Comparison of ENCODE assay signal across 28 mouse cellular contexts in genomic region chr2:164466787-164467186, GRCm38 (mm10). TPM values are rescaled to one million over a fixed set of nuclear protein-coding genes. Genes with fewer than 3 reads are reported as not detected.
DNase-seq lines count a peak whose midpoint lies in the region; ATAC-seq and TF ChIP-seq lines count a peak whose summit lies in the region.
"Had no signal": no experiment of that assay in that cellular context is flagged by ENCODE, and none has a peak within 500 bp of the region (broad histone marks: within the 10 kb centered on the region; RNA-seq: fewer than 3 reads in every experiment).

No protein-coding gene starts in this region.

- WGBS in liver, embryonic 12.5 days (ENCODE audit: insufficient replicate concordance): 48% methylated on average over 5 of the region's 5 CpGs
- 64% methylated on average over 5 of the region's 5 CpGs for WGBS in liver, postnatal 0 days (ENCODE audit: insufficient replicate concordance)
- WGBS in liver, embryonic 16.5 days (ENCODE audit: insufficient replicate concordance): 45% methylated on average over 5 of the region's 5 CpGs
- WGBS in kidney, adult 2 months: 79% methylated on average over 5 of the region's 5 CpGs

- H3K4me3 ChIP-seq in liver, embryonic 12.5 days: no peak overlapping the region
- no peak overlapping the region for H3K4me3 ChIP-seq in liver, postnatal 0 days (ENCODE audit: low read depth, low read length)
- H3K4me3 ChIP-seq in liver, embryonic 16.5 days (ENCODE audit: low read depth, low read length): no peak overlapping the region
- H3K4me3 ChIP-seq in kidney, adult 2 months (ENCODE audit: insufficient read depth, low read depth, low read length): no peak overlapping the region
- H3K4me3 ChIP-seq: embryonic facial prominence, embryonic 15.5 days; erythroblast, embryonic 14.5 days; forebrain, embryonic 10.5 days; heart, embryonic 10.5 days; hindbrain, embryonic 12.5 days had no signal

- no peak overlapping the region for H3K4me2 ChIP-seq in liver, embryonic 12.5 days
- H3K4me2 ChIP-seq in liver, postnatal 0 days (ENCODE audit: low read depth, low read length): no peak overlapping the region
- H3K4me2 ChIP-seq in liver, embryonic 16.5 days (ENCODE audit: low read depth, low read length): no peak overlapping the region
- H3K4me2 ChIP-seq: embryonic facial prominence, embryonic 15.5 days; hindbrain, embryonic 12.5 days had no signal

- H3K9ac ChIP-seq in liver, embryonic 12.5 days: no peak overlapping the region
- H3K9ac ChIP-seq in liver, postnatal 0 days (replicated peaks): no peak overlapping the region
- H3K9ac ChIP-seq in liver, embryonic 16.5 days (ENCODE audit: low read depth, low read length): no peak overlapping the region
- H3K9ac ChIP-seq: embryonic facial prominence, embryonic 15.5 days; hindbrain, embryonic 12.5 days had no signal

- peak; percentile 68 for ATAC-seq in liver, embryonic 12.5 days
- no peak for ATAC-seq in liver, postnatal 0 days
- ATAC-seq in liver, embryonic 16.5 days (ENCODE audit: low read depth): peak; percentile 73
- ATAC-seq: forebrain, embryonic 14.5 days had no signal

- TF ChIP-seq CTCF in liver, postnatal 0 days (IDR thresholded peaks at IDR 0.05; ENCODE audit: low read depth): no peak
- TF ChIP-seq CTCF in kidney, adult 2 months (conservative IDR thresholded peaks at IDR 0.05; ENCODE audit: insufficient read depth, insufficient read length, low read depth, low read length): no peak

- H3K27ac ChIP-seq in liver, embryonic 12.5 days: no peak overlapping the region; the same call in 1 of the 2 replicates
- H3K27ac ChIP-seq in liver, postnatal 0 days (ENCODE audit: low read depth): no peak overlapping the region
- no peak overlapping the region for H3K27ac ChIP-seq in liver, embryonic 16.5 days (ENCODE audit: low read length)
- no peak overlapping the region for H3K27ac ChIP-seq in kidney, adult 2 months (ENCODE audit: insufficient read depth, low read depth, low read length)
- H3K27ac ChIP-seq: embryonic facial prominence, embryonic 15.5 days; forebrain, embryonic 10.5 days; heart, embryonic 10.5 days; hindbrain, embryonic 12.5 days had no signal

- no peak for TF ChIP-seq EP300 in liver, postnatal 0 days (IDR thresholded peaks at IDR 0.05; ENCODE audit: low read depth)

- intact Hi-C loops in left cerebral cortex, postnatal 36 days (cut with DNase I): loop anchor here (5.0 kb wide), 1 partner anchor 66 kb away; no protein-coding TSS in a partner anchor

- no peak for TF ChIP-seq POLR2A in kidney, adult 2 months (IDR thresholded peaks at IDR 0.05; ENCODE audit: low read depth, low read length)

- no peaks in the 10 kb centered on the region for H3K9me3 ChIP-seq in liver, embryonic 12.5 days (replicated peaks)
- H3K9me3 ChIP-seq in liver, postnatal 0 days (ENCODE audit: low read length): no peaks in the 10 kb centered on the region
- H3K9me3 ChIP-seq in liver, embryonic 16.5 days (replicated peaks; ENCODE audit: control insufficient read depth, low read length): no peaks in the 10 kb centered on the region
- H3K9me3 ChIP-seq: embryonic facial prominence, embryonic 15.5 days; forebrain, embryonic 10.5 days; heart, embryonic 10.5 days; hindbrain, embryonic 12.5 days had no signal

- DNase-seq in liver, postnatal 0 days: no peak
- peak; percentile 30 for DNase-seq in c-Kit-positive CD71-positive TER-119-positive erythroid progenitor cells, embryonic 14.5 days (ENCODE audit: low spot score)
- no peak for DNase-seq in left cerebral cortex, postnatal 36 days (ENCODE audit: low spot score in 2 of 2)
- DNase-seq in lung, adult 18-20 months: no peak
- DNase-seq in kidney, adult 2 months: no peak
- DNase-seq: adrenal gland, adult 2 months; adrenal gland, postnatal 25 days; cerebellum, adult 11 months; cerebellum, adult 8-10 months; cerebellum, postnatal 14 days; embryo, embryonic 11 days; gastrocnemius, postnatal 36 days; heart, adult 11 months; heart, postnatal 10 days; heart, postnatal 4 days had no signal

- H3K36me3 ChIP-seq in liver, embryonic 12.5 days: peaks cover 40% of the 10 kb centered on the region
- peaks cover 23% of the 10 kb centered on the region for H3K36me3 ChIP-seq in liver, postnatal 0 days (replicated peaks; ENCODE audit: insufficient read depth, low read length)
- H3K36me3 ChIP-seq in liver, embryonic 16.5 days (ENCODE audit: control insufficient read depth, insufficient read depth): peaks cover 5% of the 10 kb centered on the region
- H3K36me3 ChIP-seq in kidney, adult 2 months (ENCODE audit: control insufficient read depth, insufficient read depth, low read length): no peaks in the 10 kb centered on the region

- H3K27me3 ChIP-seq in liver, embryonic 12.5 days (replicated peaks): no peaks in the 10 kb centered on the region
- no peaks in the 10 kb centered on the region for H3K27me3 ChIP-seq in liver, postnatal 0 days (ENCODE audit: insufficient read depth, low read length)
- H3K27me3 ChIP-seq in liver, embryonic 16.5 days (ENCODE audit: control insufficient read depth, insufficient read depth, low read depth, low read length): no peaks in the 10 kb centered on the region
- H3K27me3 ChIP-seq in kidney, adult 2 months (replicated peaks; ENCODE audit: control insufficient read depth, insufficient read depth, low read length): no peaks in the 10 kb centered on the region
- H3K27me3 ChIP-seq: embryonic facial prominence, embryonic 15.5 days; hindbrain, embryonic 12.5 days had no signal

- peaks cover 33% of the 10 kb centered on the region for H3K4me1 ChIP-seq in liver, embryonic 12.5 days
- peaks cover 7% of the 10 kb centered on the region for H3K4me1 ChIP-seq in liver, postnatal 0 days (ENCODE audit: insufficient read depth)
- peaks cover 10% of the 10 kb centered on the region for H3K4me1 ChIP-seq in liver, embryonic 16.5 days (ENCODE audit: control insufficient read depth, low read depth, low read length)
- peaks cover 4% of the 10 kb centered on the region; the same call in 1 of the 2 replicates for H3K4me1 ChIP-seq in kidney, adult 2 months (ENCODE audit: control insufficient read depth, insufficient read depth, low read length)

RNA-seq across cellular contexts. Expression of gene Gm20458, which starts 6.0 kb away (rescaled TPM):
- polyA plus RNA-seq in liver, embryonic 12.5 days (2016; fragmentation: Nextera tagmentation; extraction: Ambion mirVana): 4.7 and 5.2 TPM in 2 replicates
- polyA plus RNA-seq in liver, postnatal 0 days (2015; fragmentation: Nextera tagmentation; extraction: Ambion mirVana): 5.8 and 6.1 TPM in 2 replicates
- 4.6 and 5.6 TPM in 2 replicates for polyA plus RNA-seq in liver, embryonic 16.5 days (2015; fragmentation: Nextera tagmentation; extraction: Ambion mirVana)
- total RNA-seq in left cerebral cortex, postnatal 36 days (2021): 10 to 100 TPM in 1 of 2 experiments, 1 to 10 TPM in 1; 8.1 to 14.9 TPM
- polyA plus RNA-seq in kidney, adult 2 months (2012; rRNA removed): 22.1 and 23.4 TPM in 2 replicates
- polyA plus RNA-seq: erythroblast, embryonic 14.5 days had no signal

RNA-seq across cellular contexts. Expression of gene Trp53tg5, which starts 6.7 kb away (rescaled TPM):
- polyA plus RNA-seq in liver, embryonic 12.5 days (2016; fragmentation: Nextera tagmentation; extraction: Ambion mirVana): not detected in 2 replicates
- polyA plus RNA-seq in liver, postnatal 0 days (2015; fragmentation: Nextera tagmentation; extraction: Ambion mirVana): not detected in 2 replicates
- polyA plus RNA-seq in liver, embryonic 16.5 days (2015; fragmentation: Nextera tagmentation; extraction: Ambion mirVana): not detected in 2 replicates
- not detected for total RNA-seq in left cerebral cortex, postnatal 36 days (2021)
- polyA plus RNA-seq in kidney, adult 2 months (2012; rRNA removed): 0.10 TPM in 1 of 2 replicates, not detected in the other
- total RNA-seq: adrenal gland, adult 2 months; adrenal gland, postnatal 25 days; common myeloid progenitor, adult 5-6 weeks; gastrocnemius, adult 8-10 months; gastrocnemius, postnatal 36 days; heart, postnatal 10 days; heart, postnatal 4 days had no signal
- polyA plus RNA-seq: adrenal gland, adult 2 months; C2C12; embryonic facial prominence, embryonic 11.5 days; embryonic facial prominence, embryonic 15.5 days; erythroblast, embryonic 14.5 days; forebrain, embryonic 10.5 days; forebrain, embryonic 14.5 days; heart, embryonic 10.5 days; heart, embryonic 14.5 days; hindbrain, embryonic 12.5 days had no signal

RNA-seq across cellular contexts. Expression of gene Sys1, which starts 10.0 kb away (rescaled TPM):
- 36.1 and 37.9 TPM in 2 replicates for polyA plus RNA-seq in liver, embryonic 12.5 days (2016; fragmentation: Nextera tagmentation; extraction: Ambion mirVana)
- polyA plus RNA-seq in liver, postnatal 0 days (2015; fragmentation: Nextera tagmentation; extraction: Ambion mirVana): 43.5 and 46.2 TPM in 2 replicates
- 24.5 and 24.8 TPM in 2 replicates for polyA plus RNA-seq in liver, embryonic 16.5 days (2015; fragmentation: Nextera tagmentation; extraction: Ambion mirVana)
- 10 to 100 TPM; 34.7 to 40.4 TPM for total RNA-seq in left cerebral cortex, postnatal 36 days (2021)
- polyA plus RNA-seq in kidney, adult 2 months (2012; rRNA removed): 94.5 and 122 TPM in 2 replicates

RNA-seq across cellular contexts. Expression of gene Dbndd2, which starts 19.1 kb away (rescaled TPM):
- polyA plus RNA-seq in liver, embryonic 12.5 days (2016; fragmentation: Nextera tagmentation; extraction: Ambion mirVana): 0.94 and 1.7 TPM in 2 replicates
- 2.7 TPM in 2 replicates for polyA plus RNA-seq in liver, postnatal 0 days (2015; fragmentation: Nextera tagmentation; extraction: Ambion mirVana)
- 1.5 and 2.7 TPM in 2 replicates for polyA plus RNA-seq in liver, embryonic 16.5 days (2015; fragmentation: Nextera tagmentation; extraction: Ambion mirVana)
- 100 to 1,000 TPM; 112 to 126 TPM for total RNA-seq in left cerebral cortex, postnatal 36 days (2021)
- polyA plus RNA-seq in kidney, adult 2 months (2012; rRNA removed): 36.8 and 43.6 TPM in 2 replicates

RNA-seq across cellular contexts. Expression of gene Sdc4, which starts 23.1 kb away (rescaled TPM):
- 31.3 and 31.8 TPM in 2 replicates for polyA plus RNA-seq in liver, embryonic 12.5 days (2016; fragmentation: Nextera tagmentation; extraction: Ambion mirVana)
- 194 and 208 TPM in 2 replicates for polyA plus RNA-seq in liver, postnatal 0 days (2015; fragmentation: Nextera tagmentation; extraction: Ambion mirVana)
- 70.1 and 72.5 TPM in 2 replicates for polyA plus RNA-seq in liver, embryonic 16.5 days (2015; fragmentation: Nextera tagmentation; extraction: Ambion mirVana)
- 10 to 100 TPM; 98.5 TPM for total RNA-seq in left cerebral cortex, postnatal 36 days (2021)
- polyA plus RNA-seq in kidney, adult 2 months (2012; rRNA removed): 194 and 212 TPM in 2 replicates
